Mouse (Mus musculus) midbrain, embryonic 11.5 days (tissue): ENCODE measurements around the gene Itpr1. TPM values are rescaled to one million over a fixed set of nuclear protein-coding genes. Genes with fewer than 3 reads are reported as not detected.

Experiments
- ATAC-seq: fragments of 200-750 bp; cut with Nextera tagmentation; 2 replicates; pipeline ENCODE4 v1.8.0; 2017; ENCODE audit warnings: moderate TSS enrichment, moderate library complexity; ENCODE audit not compliant: low FRiP score
- DNase-seq: peaks from one replicate; pipeline ENCODE4 v3.0.0; 2015; ENCODE audit warnings: low spot score; ENCODE audit errors: missing footprints
- H3K27ac ChIP-seq: fragments of 300-500 bp; sonication (generic); 2 replicates; pipeline ENCODE4 v1.5.1; 2014; ENCODE audit warnings: low read depth, low read length
- H3K27me3 ChIP-seq: fragments of 300-500 bp; sonication (generic); 2 replicates; pipeline ENCODE4 v1.6.1; 2014; ENCODE audit warnings: mild to moderate bottlenecking, low read length, moderate library complexity, mixed read lengths; ENCODE audit not compliant: control insufficient read depth, insufficient read depth
- H3K36me3 ChIP-seq: fragments of 300-500 bp; sonication (generic); 2 replicates; pipeline ENCODE4 v1.6.1; 2014; ENCODE audit warnings: mild to moderate bottlenecking, low read length, moderate library complexity, mixed read lengths; ENCODE audit not compliant: control insufficient read depth, insufficient read depth
- H3K4me1 ChIP-seq: fragments of 300-500 bp; sonication (generic); 2 replicates; pipeline ENCODE4 v1.6.1; 2014; ENCODE audit warnings: low read length; ENCODE audit not compliant: control insufficient read depth, insufficient read depth
- H3K4me2 ChIP-seq: fragments of 300-500 bp; sonication (generic); 2 replicates; pipeline ENCODE4 v1.6.1; 2014; ENCODE audit warnings: mild to moderate bottlenecking, moderate library complexity
- H3K4me3 ChIP-seq: fragments of 300-500 bp; sonication (generic); 2 replicates; pipeline ENCODE4 v1.5.1; 2014; ENCODE audit warnings: low read depth, low read length
- H3K9ac ChIP-seq: fragments of 300-500 bp; sonication (generic); 2 replicates; pipeline ENCODE4 v1.6.1; 2014; ENCODE audit warnings: low read length
- H3K9me3 ChIP-seq: fragments of 300-500 bp; sonication (generic); 2 replicates; pipeline ENCODE4 v1.6.1; 2016; ENCODE audit warnings: low read length; ENCODE audit not compliant: control insufficient read depth
- WGBS: fragments of 180-500 bp; shearing (Covaris S2); extraction: QIAGEN DNeasy Blood & Tissue Kit; methylation state at CpG from one replicate; pipeline ENCODE4 v1.1.7; 2014; 5-methylcytosine and 5-hydroxymethylcytosine counted together
- polyA plus RNA-seq: library from polyadenylated mRNA; unstranded; fragments of >200 nt; fragmentation: Nextera tagmentation; extraction: Ambion mirVana; gene quantifications from 2 replicates; pipeline ENCODE4 v1.2.1, GENCODE M21; 2014

Gene Itpr1
- polyA plus RNA-seq, 1 experiment from 2014 or later = 5.2 TPM

DNA sequence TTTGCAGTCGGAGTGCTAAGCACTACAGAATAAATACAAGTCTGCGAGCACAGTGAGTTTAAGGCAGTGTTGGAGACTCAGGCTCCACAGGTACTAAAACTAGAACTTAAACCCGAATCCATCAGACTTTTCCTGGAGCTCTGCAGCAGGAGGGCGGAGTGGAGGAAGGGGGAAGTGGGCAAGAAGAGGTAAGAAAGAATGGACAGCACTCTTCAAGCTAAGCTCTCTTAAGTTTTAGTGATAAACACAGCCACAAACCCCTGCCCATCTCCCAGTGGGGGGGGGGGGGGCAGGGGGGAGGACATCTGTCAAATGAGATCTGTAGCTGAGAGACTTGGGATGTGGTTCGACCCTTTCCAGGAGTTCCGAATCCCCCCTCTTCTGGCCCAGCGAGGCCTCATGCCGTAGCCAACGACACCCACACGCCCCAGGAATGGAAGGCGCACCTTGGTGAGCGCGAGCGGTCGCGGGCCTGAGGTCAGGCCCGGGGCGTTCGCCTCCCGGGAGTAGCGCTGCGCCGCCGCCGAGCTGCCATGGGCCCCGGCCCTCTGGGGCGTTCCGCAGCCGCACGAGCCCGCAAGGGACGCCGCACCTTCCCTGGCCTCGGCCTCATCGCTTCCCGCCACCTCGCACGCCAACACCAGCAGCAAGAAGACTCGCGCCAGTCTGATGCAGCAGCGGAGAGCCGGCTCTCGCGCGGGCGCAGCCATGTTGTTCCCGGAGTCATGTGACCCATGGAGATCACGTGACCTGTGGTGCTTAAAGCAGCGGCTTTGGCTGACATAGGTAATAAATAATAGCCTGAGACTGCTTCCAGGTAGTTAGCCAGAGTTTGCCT, 27.8 kb upstream of the Itpr1 start, which contains the start of gene Sumf1:
Gene Sumf1 (minus strand): TSS at position 736 of the 838 bp plus-strand sequence.
- peak within 1 kb of the TSS; percentile 55 for H3K4me2 ChIP-seq
- H3K9ac ChIP-seq = peak within 1 kb of the TSS; percentile 83
- no peaks in the 10 kb centered on the region for H3K27me3 ChIP-seq
- H3K4me3 ChIP-seq = peak within 1 kb of the TSS; percentile 86
- ATAC-seq (peak; percentile 96), DNase-seq (peak; percentile 98)
- H3K36me3 ChIP-seq = no peaks in the 10 kb centered on the region
- H3K27ac ChIP-seq = no peak within 1 kb of the TSS
- WGBS = 4% methylated on average over 49 of the region's 49 CpGs
- peaks cover 8% of the 10 kb centered on the region for H3K4me1 ChIP-seq
- no peaks in the 10 kb centered on the region for H3K9me3 ChIP-seq

DNA sequence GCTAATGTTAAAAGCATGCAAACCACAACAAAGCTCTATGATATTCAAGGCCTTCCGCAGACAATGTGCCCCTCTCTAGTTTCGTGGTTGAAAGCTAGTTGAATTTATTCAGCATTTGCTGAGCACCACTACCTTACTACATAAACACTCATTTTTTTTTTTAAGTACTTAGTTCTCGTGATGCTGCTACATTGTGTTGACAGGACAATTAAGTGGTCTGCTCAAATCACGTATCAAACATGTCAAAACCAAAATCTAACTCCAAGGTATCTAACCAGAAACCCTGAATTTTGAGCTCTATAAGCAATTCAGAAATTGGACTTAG, 27.2 kb upstream of the Itpr1 start:
- no peak for DNase-seq
- Histone ChIP-seq H3K27ac (no peak overlapping the region), H3K4me3 (peak overlapping the region; percentile 86), H3K9me3 (no peaks in the 10 kb centered on the region), H3K4me1 (peaks cover 8% of the 10 kb centered on the region), H3K9ac (peak overlapping the region; percentile 83), H3K4me2 (peak overlapping the region; percentile 55), H3K36me3 (no peaks in the 10 kb centered on the region), H3K27me3 (no peaks in the 10 kb centered on the region)
- WGBS = 19% methylated on average over 4 of the region's 4 CpGs
- ATAC-seq = 0 out of 2 replicates have a peak, but pooled peaks have one; percentile 3

DNA sequence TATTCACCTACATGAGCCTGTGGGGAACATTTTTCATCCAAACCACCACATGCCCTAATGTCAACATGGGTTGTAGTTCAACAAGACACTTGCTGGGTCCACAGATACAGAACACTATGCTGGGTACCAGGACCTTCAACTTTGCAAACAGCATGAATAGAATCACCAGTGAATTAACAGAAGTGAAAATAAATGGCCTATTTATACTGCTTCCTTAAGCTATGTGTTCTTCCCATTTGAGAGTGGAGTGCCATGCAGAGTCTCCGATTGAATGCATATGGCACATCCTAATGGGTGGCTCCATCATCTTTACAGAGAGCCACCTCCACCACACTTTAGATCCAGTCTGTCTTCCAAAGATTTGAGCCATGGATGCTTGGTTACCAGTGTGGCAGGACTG, 22.2 kb upstream of the Itpr1 start:
- Histone ChIP-seq H3K9me3 (no peaks in the 10 kb centered on the region), H3K4me2 (no peak overlapping the region), H3K27me3 (no peaks in the 10 kb centered on the region), H3K36me3 (no peaks in the 10 kb centered on the region), H3K4me1 (no peaks in the 10 kb centered on the region), H3K9ac (no peak overlapping the region), H3K27ac (no peak overlapping the region), H3K4me3 (no peak overlapping the region)
- no peak for ATAC-seq
- 93% methylated on average over 1 of the region's 1 CpGs for WGBS
- no peak for DNase-seq

DNA sequence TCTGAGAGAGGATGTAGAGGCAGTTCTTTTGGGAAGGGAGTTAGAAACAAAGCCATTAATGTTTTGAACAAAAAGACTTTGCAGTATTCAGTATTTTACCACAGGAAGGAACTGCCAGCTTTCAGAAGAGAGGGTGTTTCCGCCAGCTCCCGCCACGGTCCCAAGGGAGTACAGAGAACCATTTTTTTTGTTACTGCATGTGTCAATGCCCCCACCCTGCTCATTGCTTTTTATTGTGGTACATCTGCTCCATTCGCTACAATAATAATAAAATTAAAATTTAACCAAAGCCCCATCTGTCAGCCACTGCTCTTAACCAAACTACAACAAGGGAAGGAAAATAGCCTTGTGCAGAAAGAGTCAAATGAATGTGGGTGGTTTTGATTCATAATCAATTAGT, 20.3 kb upstream of the Itpr1 start:
- no peak for ATAC-seq
- Histone ChIP-seq H3K27ac (no peak overlapping the region), H3K4me2 (no peak overlapping the region), H3K4me1 (no peaks in the 10 kb centered on the region), H3K27me3 (no peaks in the 10 kb centered on the region), H3K4me3 (no peak overlapping the region), H3K9ac (no peak overlapping the region), H3K36me3 (no peaks in the 10 kb centered on the region), H3K9me3 (no peaks in the 10 kb centered on the region)
- WGBS = 78% methylated on average over 4 of the region's 4 CpGs
- no peak for DNase-seq

DNA sequence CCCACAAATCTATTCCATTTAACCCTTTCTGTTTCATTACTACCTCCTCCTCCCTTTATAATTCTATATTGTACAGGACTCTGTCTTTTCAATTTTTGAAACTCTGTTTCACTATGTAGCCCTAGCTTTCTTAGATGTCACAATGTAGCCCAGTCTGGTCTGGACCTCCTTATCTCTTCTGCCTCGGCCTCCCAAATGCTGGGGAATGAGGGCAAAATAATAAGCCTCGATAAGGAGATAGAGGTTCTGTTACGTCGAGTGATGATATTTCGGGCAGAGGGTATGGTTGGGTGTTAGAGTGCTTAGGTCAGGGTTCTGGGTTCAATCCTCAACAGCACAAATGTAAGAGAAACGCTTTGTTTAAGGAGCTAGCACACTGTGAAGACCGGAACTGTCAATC, 16.2 kb upstream of the Itpr1 start:
- no peak overlapping the region for H3K27ac ChIP-seq
- DNase-seq = no peak
- H3K27me3 ChIP-seq = no peaks in the 10 kb centered on the region
- H3K4me2 ChIP-seq = no peak overlapping the region
- H3K9me3 ChIP-seq = no peaks in the 10 kb centered on the region
- WGBS = 87% methylated on average over 7 of the region's 7 CpGs
- no peak overlapping the region for H3K9ac ChIP-seq
- no peaks in the 10 kb centered on the region for H3K4me1 ChIP-seq
- H3K4me3 ChIP-seq = no peak overlapping the region
- no peak for ATAC-seq
- H3K36me3 ChIP-seq = no peaks in the 10 kb centered on the region

DNA sequence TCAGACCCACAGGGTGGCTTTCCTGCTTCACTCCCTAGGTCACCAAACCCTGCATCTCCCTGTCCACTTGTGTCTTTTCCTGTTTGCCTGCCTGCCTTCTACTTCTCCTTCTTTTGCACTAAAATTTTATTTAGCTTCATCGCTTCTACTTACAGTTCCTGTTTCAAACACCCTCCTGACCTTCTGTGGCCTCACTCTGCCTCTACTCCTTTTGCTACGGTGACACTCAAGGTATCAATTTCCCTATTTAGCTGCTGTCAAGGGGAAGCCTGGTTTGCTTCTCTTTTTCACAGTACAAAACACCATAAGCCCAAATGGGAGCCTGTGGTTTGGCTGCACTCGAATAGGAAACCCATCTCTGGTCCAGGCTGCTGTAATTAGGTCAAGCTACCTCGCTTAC, 15.8 kb upstream of the Itpr1 start:
- Histone ChIP-seq H3K27me3 (no peaks in the 10 kb centered on the region), H3K4me3 (no peak overlapping the region), H3K9me3 (no peaks in the 10 kb centered on the region), H3K27ac (no peak overlapping the region), H3K4me2 (no peak overlapping the region), H3K4me1 (no peaks in the 10 kb centered on the region), H3K36me3 (no peaks in the 10 kb centered on the region), H3K9ac (no peak overlapping the region)
- ATAC-seq (no peak), DNase-seq (no peak)
- WGBS = 80% methylated on average over 4 of the region's 4 CpGs

DNA sequence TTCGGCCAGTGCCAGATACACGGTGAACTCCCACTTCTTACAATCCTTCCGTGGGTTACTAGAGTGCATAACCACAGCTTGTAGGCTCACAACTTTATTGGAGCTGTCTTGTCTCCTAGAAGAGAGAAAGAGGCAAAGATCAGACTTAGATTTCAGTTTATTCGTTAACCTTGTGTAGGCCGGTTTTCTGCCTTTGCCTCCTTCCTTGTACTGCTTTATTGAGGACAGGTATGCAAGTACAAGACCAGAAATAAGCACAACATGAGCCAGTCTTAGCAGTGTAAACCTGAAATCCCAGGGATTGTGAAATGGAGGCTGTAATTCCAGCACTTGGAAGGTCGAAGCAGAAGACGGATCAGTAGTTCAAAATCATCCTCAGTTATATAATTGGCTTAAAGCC, 14.6 kb upstream of the Itpr1 start:
- H3K9ac ChIP-seq = no peak overlapping the region
- no peak overlapping the region for H3K4me2 ChIP-seq
- H3K27ac ChIP-seq = no peak overlapping the region
- H3K36me3 ChIP-seq = no peaks in the 10 kb centered on the region
- no peak for ATAC-seq
- no peaks in the 10 kb centered on the region for H3K27me3 ChIP-seq
- H3K4me3 ChIP-seq = no peak overlapping the region
- no peaks in the 10 kb centered on the region for H3K4me1 ChIP-seq
- WGBS = 88% methylated on average over 7 of the region's 7 CpGs
- no peaks in the 10 kb centered on the region for H3K9me3 ChIP-seq
- no peak for DNase-seq

DNA sequence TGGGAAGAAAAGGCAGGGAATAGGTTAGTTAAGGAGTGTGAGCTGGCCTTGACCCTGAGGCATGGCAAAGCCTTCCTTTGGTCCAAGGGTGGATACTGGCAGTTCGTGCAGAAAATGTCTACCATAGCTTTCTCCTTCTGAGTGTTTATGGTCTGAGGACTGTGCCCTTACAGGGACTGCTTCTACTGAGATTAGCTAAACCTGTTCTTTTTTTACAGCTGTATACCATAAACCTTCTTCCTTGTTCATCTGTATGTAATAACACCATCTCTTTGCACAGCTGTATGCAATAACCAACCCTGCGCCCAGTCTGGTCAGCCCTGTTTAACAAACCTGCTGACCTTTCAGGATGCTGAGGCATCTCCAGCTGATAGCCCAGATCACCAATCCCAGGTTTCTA, 8.6 kb upstream of the Itpr1 start:
- Histone ChIP-seq H3K4me2 (no peak overlapping the region), H3K27me3 (no peaks in the 10 kb centered on the region), H3K4me3 (no peak overlapping the region), H3K9me3 (no peaks in the 10 kb centered on the region), H3K36me3 (no peaks in the 10 kb centered on the region), H3K9ac (no peak overlapping the region), H3K27ac (no peak overlapping the region), H3K4me1 (no peaks in the 10 kb centered on the region)
- no peak for ATAC-seq
- no peak for DNase-seq
- WGBS = 84% methylated on average over 2 of the region's 2 CpGs

DNA sequence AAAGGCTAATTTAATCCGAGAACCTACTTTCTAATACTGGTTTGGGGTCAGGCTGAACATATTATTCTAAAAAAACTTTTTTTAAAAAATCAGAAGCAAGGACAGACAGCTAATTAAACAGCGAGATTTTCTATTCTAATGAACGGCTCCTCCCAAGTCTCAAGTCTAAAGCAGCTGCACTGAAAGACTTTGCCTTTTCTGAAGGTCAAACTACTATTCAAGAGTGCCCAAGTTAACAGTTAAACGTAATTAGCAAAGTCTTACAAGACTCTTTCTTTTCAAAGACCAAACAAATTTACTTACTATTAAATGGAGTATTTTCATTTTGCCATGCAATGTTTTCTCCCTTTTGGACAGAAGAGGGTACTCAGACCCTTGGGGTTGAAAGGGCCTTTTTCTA, 6.8 kb upstream of the Itpr1 start:
- DNase-seq (no peak), ATAC-seq (no peak)
- no peaks in the 10 kb centered on the region for H3K36me3 ChIP-seq
- no peak overlapping the region for H3K27ac ChIP-seq
- no peaks in the 10 kb centered on the region for H3K27me3 ChIP-seq
- no peak overlapping the region for H3K4me2 ChIP-seq
- WGBS = 80% methylated on average over 4 of the region's 4 CpGs
- H3K9me3 ChIP-seq = no peaks in the 10 kb centered on the region
- H3K4me3 ChIP-seq = no peak overlapping the region
- H3K4me1 ChIP-seq = no peaks in the 10 kb centered on the region
- H3K9ac ChIP-seq = no peak overlapping the region
